Comparison of ENCODE assay signal across 10 mouse cellular contexts in genomic region chr4:138859728-138860127, GRCm38 (mm10). TPM values are rescaled to one million over a fixed set of nuclear protein-coding genes. Genes with fewer than 3 reads are reported as not detected.
DNase-seq lines count a peak whose midpoint lies in the region; ATAC-seq lines count a peak whose summit lies in the region.
"Had no signal": no experiment of that assay in that cellular context is flagged by ENCODE, and none has a peak within 500 bp of the region (broad histone marks: within the 10 kb centered on the region; RNA-seq: fewer than 3 reads in every experiment).

No protein-coding gene starts in this region.

- H3K27me3 ChIP-seq in heart, embryonic 10.5 days (ENCODE audit: insufficient read depth, poor library complexity, severe bottlenecking), result no peaks in the 10 kb centered on the region
- no peaks in the 10 kb centered on the region for H3K27me3 ChIP-seq in stomach, embryonic 14.5 days (ENCODE audit: control insufficient read depth, insufficient read depth, low read length)

- no peaks in the 10 kb centered on the region for H3K36me3 ChIP-seq in heart, embryonic 10.5 days
- H3K36me3 ChIP-seq in stomach, embryonic 14.5 days (ENCODE audit: control insufficient read depth, insufficient read depth, low read length), result no peaks in the 10 kb centered on the region

- peak; percentile 47 for ATAC-seq in frontal cortex, adult (ENCODE audit: low TSS enrichment)
- peak; percentile 81 for ATAC-seq in megakaryocyte-erythroid progenitor cell, adult 5-6 weeks (replicated peaks; ENCODE audit: low FRiP score, low TSS enrichment, poor library complexity, severe bottlenecking)
- peak; percentile 33; the same call in 1 of the 2 replicates for ATAC-seq in stomach, embryonic 14.5 days (ENCODE audit: insufficient number of reproducible peaks, insufficient read depth, low FRiP score, low read depth)

- peak overlapping the region; percentile 32 for H3K4me3 ChIP-seq in heart, embryonic 10.5 days
- no peak overlapping the region for H3K4me3 ChIP-seq in stomach, embryonic 14.5 days (ENCODE audit: low read depth, low read length)

- H3K9ac ChIP-seq in stomach, embryonic 14.5 days (replicated peaks; ENCODE audit: low read depth, low read length), result 0 out of 2 replicates have a peak overlapping the region, but pooled peaks have one; percentile 6

- no peak overlapping the region for H3K27ac ChIP-seq in heart, embryonic 10.5 days
- no peak overlapping the region for H3K27ac ChIP-seq in stomach, embryonic 14.5 days (ENCODE audit: low read length)
- H3K27ac ChIP-seq: macrophage had no signal

- peaks cover 13% of the 10 kb centered on the region for H3K4me1 ChIP-seq in heart, embryonic 10.5 days
- no peaks in the 10 kb centered on the region for H3K4me1 ChIP-seq in stomach, embryonic 14.5 days (ENCODE audit: control insufficient read depth, insufficient read depth, low read length)

- peak overlapping the region; percentile 31; the same call in 1 of the 2 replicates for H3K4me2 ChIP-seq in stomach, embryonic 14.5 days (replicated peaks; ENCODE audit: low read depth, low read length)

- 6% methylated on average over 13 of the region's 13 CpGs for WGBS in heart, embryonic 10.5 days
- 4% methylated on average over 13 of the region's 13 CpGs for WGBS in stomach, embryonic 14.5 days

- intact Hi-C loops in heart, postnatal 25 days (cut with DNase I), result no loop called here
- intact Hi-C loops in left cerebral cortex, postnatal 14 days (cut with DNase I), result loop anchor here (10.0 kb wide), 1 partner anchor 535 kb away; the partner anchor contains the start of gene Pink1

- DNase-seq in heart, embryonic 10.5 days (ENCODE audit: low spot score), result peak; percentile 90
- no peak for DNase-seq in heart, postnatal 25 days (ENCODE audit: low spot score)
- peak; percentile 88 for DNase-seq in cerebellum, adult 9-11 months
- DNase-seq in induced T-regulatory cell, adult 2 months (ENCODE audit: low read depth), result peak; percentile 59
- DNase-seq in left cerebral cortex, postnatal 14 days (ENCODE audit: low spot score in 2 of 2), result peak; percentile 84 to 92

- no peaks in the 10 kb centered on the region for H3K9me3 ChIP-seq in heart, embryonic 10.5 days
- H3K9me3 ChIP-seq in stomach, embryonic 14.5 days (ENCODE audit: control insufficient read depth, low read depth, low read length), result no peaks in the 10 kb centered on the region

RNA-seq across cellular contexts. Expression of gene Pla2g5, which starts 3.6 kb away (rescaled TPM):
- polyA plus RNA-seq in heart, embryonic 10.5 days (2016; fragmentation: Nextera tagmentation; extraction: Ambion mirVana), result 0.91 and 2.1 TPM in 2 replicates
- total RNA-seq in heart, postnatal 25 days (2021), result 10 to 100 TPM; 27.8 to 31.5 TPM
- total RNA-seq in left cerebral cortex, postnatal 14 days (2021), result 1 to 10 TPM; 2.8 to 4.2 TPM
- not detected in 2 replicates for total RNA-seq in megakaryocyte-erythroid progenitor cell, adult 5-6 weeks (2014; fragmentation: Nextera tagmentation)
- total RNA-seq in megakaryocyte-erythroid progenitor cell, adult 5-6 weeks (2017), result not detected in 2 replicates
- 0.17 and 0.32 TPM in 2 replicates for polyA plus RNA-seq in stomach, embryonic 14.5 days (2014; fragmentation: Nextera tagmentation; extraction: Ambion mirVana)

RNA-seq across cellular contexts. Expression of gene Gm13030, which starts 14.0 kb away (rescaled TPM):
- polyA plus RNA-seq in heart, embryonic 10.5 days (2016; fragmentation: Nextera tagmentation; extraction: Ambion mirVana), result not detected in 2 replicates
- total RNA-seq in heart, postnatal 25 days (2021), result not detected
- total RNA-seq in left cerebral cortex, postnatal 14 days (2021), result not detected
- not detected in 2 replicates for total RNA-seq in megakaryocyte-erythroid progenitor cell, adult 5-6 weeks (2014; fragmentation: Nextera tagmentation)
- total RNA-seq in megakaryocyte-erythroid progenitor cell, adult 5-6 weeks (2017), result not detected in 2 replicates
- polyA plus RNA-seq in stomach, embryonic 14.5 days (2014; fragmentation: Nextera tagmentation; extraction: Ambion mirVana), result not detected in 2 replicates
- polyA plus RNA-seq: C2C12, macrophage had no signal

RNA-seq across cellular contexts. Expression of gene Pla2g2e, which starts 18.0 kb away (rescaled TPM):
- polyA plus RNA-seq in heart, embryonic 10.5 days (2016; fragmentation: Nextera tagmentation; extraction: Ambion mirVana), result not detected in 2 replicates
- 1 to 10 TPM in 1 of 2 experiments, under 1 TPM in 1; 0.52 to 1.1 TPM for total RNA-seq in heart, postnatal 25 days (2021)
- not detected for total RNA-seq in left cerebral cortex, postnatal 14 days (2021)
- not detected in 2 replicates for total RNA-seq in megakaryocyte-erythroid progenitor cell, adult 5-6 weeks (2014; fragmentation: Nextera tagmentation)
- not detected in 2 replicates for total RNA-seq in megakaryocyte-erythroid progenitor cell, adult 5-6 weeks (2017)
- polyA plus RNA-seq in stomach, embryonic 14.5 days (2014; fragmentation: Nextera tagmentation; extraction: Ambion mirVana), result not detected in 2 replicates

RNA-seq across cellular contexts. Expression of gene Otud3, which starts 54.0 kb away (rescaled TPM):
- 3.1 and 5.2 TPM in 2 replicates for polyA plus RNA-seq in heart, embryonic 10.5 days (2016; fragmentation: Nextera tagmentation; extraction: Ambion mirVana)
- 10 to 100 TPM; 10.1 to 10.8 TPM for total RNA-seq in heart, postnatal 25 days (2021)
- total RNA-seq in left cerebral cortex, postnatal 14 days (2021), result 10 to 100 TPM; 16.9 to 19.8 TPM
- total RNA-seq in megakaryocyte-erythroid progenitor cell, adult 5-6 weeks (2014; fragmentation: Nextera tagmentation), result 3.7 and 6.6 TPM in 2 replicates
- 5.0 and 9.7 TPM in 2 replicates for total RNA-seq in megakaryocyte-erythroid progenitor cell, adult 5-6 weeks (2017)
- polyA plus RNA-seq in stomach, embryonic 14.5 days (2014; fragmentation: Nextera tagmentation; extraction: Ambion mirVana), result 3.0 and 3.2 TPM in 2 replicates

Comparison
In these comparisons a context has a peak if more than half of its experiments do, and no peak if none do; other contexts are left out.
1. RNA of gene Pla2g5, which starts 3.6 kb away (total RNA-seq): 27.8 to 31.5 TPM in heart, postnatal 25 days; 2.8 to 4.2 TPM in left cerebral cortex, postnatal 14 days and not detected in megakaryocyte-erythroid progenitor cell, adult 5-6 weeks; every median in the first group is over 4 times any median in the second.
2. Peak in every context shown above with its lines, with median percentiles within 50 percentile points of each other: ATAC-seq.